Mouse (Mus musculus): Measurements from ENCODE around the gene Kcnk6. TPM values are rescaled to one million over a fixed set of nuclear protein-coding genes. Genes with fewer than 3 reads are reported as not detected.

Gene Kcnk6
- polyA plus RNA-seq, 1 experiment: 30.6 TPM

DNA sequence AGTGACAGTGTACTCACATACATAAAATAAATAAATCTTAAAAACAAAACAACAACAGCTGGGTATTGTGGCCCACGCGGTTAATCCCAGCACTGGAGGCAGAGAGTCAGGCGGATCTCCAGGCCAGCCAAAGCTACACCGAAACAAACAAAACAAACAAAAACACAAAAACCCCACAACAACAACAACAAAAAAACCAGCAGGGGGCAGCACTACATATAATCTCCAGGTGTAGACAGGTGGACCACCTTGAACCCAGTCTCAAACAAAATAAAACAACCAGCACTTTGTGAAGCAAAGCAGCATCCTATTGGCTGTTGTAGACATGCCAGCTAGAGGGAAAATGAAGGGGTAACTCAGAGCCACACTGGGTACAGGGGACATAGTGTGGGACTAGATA, 54.2 kb downstream of the Kcnk6 start:
- no peak for DNase-seq
- H3K4me3 ChIP-seq (replicated peaks; ENCODE audit: extremely low read depth, low read depth, low read length): no peak overlapping the region
- no peak for TF ChIP-seq POLR2A (IDR thresholded peaks at IDR 0.05; ENCODE audit: borderline replicate concordance, extremely low read depth, low read depth, low read length)
- no peak for TF ChIP-seq CTCF (IDR thresholded peaks at IDR 0.05; ENCODE audit: insufficient read depth, low read length)
- WGBS: 81% methylated on average over 4 of the region's 4 CpGs
- peaks cover 5% of the 10 kb centered on the region for H3K4me1 ChIP-seq (ENCODE audit: control insufficient read depth, insufficient read depth, low read length)

DNA sequence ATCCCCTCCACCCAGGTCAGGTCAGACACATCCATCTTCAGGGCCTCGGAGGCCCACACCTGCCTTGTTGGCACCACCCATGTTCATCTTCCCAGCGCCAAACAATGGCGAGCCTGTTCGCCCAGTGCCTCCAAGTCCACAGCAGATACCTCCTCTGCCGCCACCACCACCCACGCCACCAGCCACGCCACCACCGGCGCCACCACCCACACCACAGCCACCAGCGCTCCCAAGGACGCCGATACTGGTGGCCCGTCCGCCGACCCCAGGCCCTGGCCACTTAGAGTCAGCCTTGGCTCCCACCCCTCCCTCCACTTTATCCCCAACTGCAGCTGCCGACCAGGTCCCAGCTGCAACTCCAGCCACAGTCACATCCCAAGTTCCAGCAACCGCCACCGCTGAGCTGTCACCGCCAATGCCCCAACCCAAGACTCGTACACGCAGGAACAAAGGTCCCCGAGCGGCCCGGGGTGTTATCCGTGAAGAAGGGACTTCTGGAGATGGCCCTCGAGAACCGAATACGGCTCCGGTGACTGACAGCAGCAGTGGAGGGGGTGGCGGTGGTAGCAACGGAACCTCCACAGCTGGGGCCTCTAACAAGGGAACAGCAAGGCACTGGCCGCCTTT, 59.8 kb downstream of the Kcnk6 start:
- TF ChIP-seq CTCF (IDR thresholded peaks at IDR 0.05; ENCODE audit: insufficient read depth, low read length) (no peak), POLR2A (IDR thresholded peaks at IDR 0.05; ENCODE audit: borderline replicate concordance, extremely low read depth, low read depth, low read length) (no peak)
- 65% methylated on average over 31 of the region's 32 CpGs for WGBS
- Histone ChIP-seq H3K4me3 (replicated peaks; ENCODE audit: extremely low read depth, low read depth, low read length) (no peak overlapping the region), H3K4me1 (ENCODE audit: control insufficient read depth, insufficient read depth, low read length) (peaks cover 18% of the 10 kb centered on the region)
- DNase-seq: no peak

Other genes starting within 250 kb of the Kcnk6 start
- gene Ryr1, start 107.3 kb downstream of the Kcnk6 start, polyA plus RNA-seq (2012; rRNA removed): 0.10 and 10.9 TPM in 2 replicates
- gene Rasgrp4, start 97.7 kb downstream of the Kcnk6 start, polyA plus RNA-seq (2012; rRNA removed): 15.0 and 19.7 TPM in 2 replicates
- gene Fam98c, start 76.3 kb downstream of the Kcnk6 start, polyA plus RNA-seq (2012; rRNA removed): 46.0 and 47.7 TPM in 2 replicates
- gene Ggn, start 62.3 kb downstream of the Kcnk6 start, polyA plus RNA-seq (2012; rRNA removed): 1.5 and 1.9 TPM in 2 replicates
- 3.9 and 5.8 TPM in 2 replicates for gene Spred3, start 62.1 kb downstream of the Kcnk6 start, polyA plus RNA-seq (2012; rRNA removed)
- 93.5 and 165 TPM in 2 replicates for gene Psmd8, start 51.8 kb downstream of the Kcnk6 start, polyA plus RNA-seq (2012; rRNA removed)
- gene Catsperg1, start 18.5 kb downstream of the Kcnk6 start, polyA plus RNA-seq (2012; rRNA removed): 3.4 and 3.9 TPM in 2 replicates
- 182 and 190 TPM in 2 replicates for gene Yif1b, start 5.8 kb upstream of the Kcnk6 start, polyA plus RNA-seq (2012; rRNA removed)
- 7.9 and 12.6 TPM in 2 replicates for gene 2200002D01Rik, start 16.0 kb upstream of the Kcnk6 start, polyA plus RNA-seq (2012; rRNA removed)
- gene Spint2, start 49.4 kb upstream of the Kcnk6 start, polyA plus RNA-seq (2012; rRNA removed): 317 and 391 TPM in 2 replicates
- gene Ppp1r14a, start 56.8 kb upstream of the Kcnk6 start, polyA plus RNA-seq (2012; rRNA removed): 242 and 329 TPM in 2 replicates
- 1.7 and 4.0 TPM in 2 replicates for gene Dpf1, start 71.4 kb upstream of the Kcnk6 start, polyA plus RNA-seq (2012; rRNA removed)

Measured in lung, adult 2 months (tissue).